Mouse (Mus musculus) mesoderm, embryonic 11.5 days (tissue): ENCODE measurements around the gene Nono.
A peak's percentile ranks its signal among the peaks of the same experiment; 100 is the strongest.

Experiments
- DNase-seq: peaks from one replicate; pipeline ENCODE4 v3.0.0-alpha.2; 2012; ENCODE audit warnings: low read depth, low spot score

The Nono gene

GRCm38 (mm10) chrX:101429142-101429949 is at the start of gene Nono:
Gene Nono (plus strand): TSS chrX:101429318.
- peak; percentile 96 for DNase-seq

DNA sequence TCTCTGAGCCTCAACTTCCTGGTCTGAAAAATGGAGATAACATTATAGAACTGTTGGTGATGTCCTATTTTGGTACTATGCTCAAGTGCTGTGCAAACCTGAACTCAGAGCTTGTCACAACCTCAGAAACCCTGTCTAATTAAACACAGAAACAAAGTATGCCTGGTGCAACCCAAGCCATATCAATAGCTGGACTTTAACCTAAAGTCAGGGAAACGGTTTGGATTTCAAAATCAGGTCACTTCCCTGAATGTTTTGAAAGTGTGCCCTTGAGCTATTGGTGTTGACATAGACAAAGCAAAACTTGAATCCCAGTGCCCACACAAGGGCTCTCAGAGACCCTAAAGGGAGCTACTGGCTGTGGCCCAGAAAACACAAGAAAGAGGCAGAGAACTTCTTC is 49.4 kb upstream of the Nono start:
- no peak for DNase-seq

- no peak for DNase-seq
Observed at GRCm38 (mm10) chrX:101383455-101383854, 45.7 kb upstream of the Nono start.

DNA sequence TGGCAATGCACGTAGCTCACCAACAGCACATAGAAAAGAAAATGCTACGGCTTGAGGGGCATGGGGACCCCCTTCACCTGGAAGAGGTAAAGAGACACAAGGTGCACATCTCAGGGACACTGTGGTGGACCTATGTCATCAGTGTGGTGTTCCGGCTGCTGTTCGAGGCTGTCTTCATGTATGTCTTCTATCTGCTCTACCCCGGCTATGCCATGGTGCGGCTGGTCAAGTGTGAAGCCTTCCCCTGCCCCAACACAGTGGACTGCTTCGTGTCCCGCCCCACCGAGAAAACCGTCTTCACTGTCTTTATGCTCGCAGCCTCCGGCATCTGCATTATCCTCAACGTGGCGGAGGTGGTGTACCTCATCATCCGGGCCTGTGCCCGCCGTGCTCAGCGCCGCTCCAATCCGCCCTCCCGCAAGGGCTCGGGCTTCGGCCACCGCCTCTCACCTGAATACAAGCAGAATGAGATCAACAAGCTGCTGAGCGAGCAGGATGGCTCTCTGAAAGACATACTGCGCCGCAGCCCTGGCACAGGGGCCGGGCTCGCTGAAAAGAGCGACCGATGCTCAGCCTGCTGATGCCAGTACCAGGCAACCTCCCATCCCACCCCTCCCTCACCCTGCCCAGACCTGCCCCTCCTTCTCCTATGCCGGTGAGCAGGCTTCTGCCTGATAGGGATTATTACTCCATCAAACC is 44.5 kb upstream of the Nono start:
- no peak for DNase-seq

DNA sequence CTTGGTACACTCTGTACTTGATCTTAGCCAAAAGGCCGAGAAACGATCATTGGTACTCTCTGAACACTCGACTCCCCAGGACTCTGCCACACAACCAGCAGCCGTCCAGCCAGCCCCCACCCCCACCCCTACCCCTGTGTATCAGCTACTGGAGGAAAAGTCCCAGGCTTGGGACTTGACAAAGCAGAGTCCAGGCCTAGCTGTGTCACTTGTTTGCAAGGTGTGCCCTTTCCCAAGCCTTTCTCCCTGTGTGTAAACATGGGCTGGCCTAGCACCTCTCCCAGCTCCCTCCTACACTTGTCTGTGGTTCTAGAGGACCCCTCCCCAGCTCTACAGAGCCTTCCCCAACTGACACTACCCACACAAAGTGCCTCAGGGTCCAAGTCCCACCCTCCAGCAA is 42.9 kb upstream of the Nono start:
- DNase-seq = no peak

DNA sequence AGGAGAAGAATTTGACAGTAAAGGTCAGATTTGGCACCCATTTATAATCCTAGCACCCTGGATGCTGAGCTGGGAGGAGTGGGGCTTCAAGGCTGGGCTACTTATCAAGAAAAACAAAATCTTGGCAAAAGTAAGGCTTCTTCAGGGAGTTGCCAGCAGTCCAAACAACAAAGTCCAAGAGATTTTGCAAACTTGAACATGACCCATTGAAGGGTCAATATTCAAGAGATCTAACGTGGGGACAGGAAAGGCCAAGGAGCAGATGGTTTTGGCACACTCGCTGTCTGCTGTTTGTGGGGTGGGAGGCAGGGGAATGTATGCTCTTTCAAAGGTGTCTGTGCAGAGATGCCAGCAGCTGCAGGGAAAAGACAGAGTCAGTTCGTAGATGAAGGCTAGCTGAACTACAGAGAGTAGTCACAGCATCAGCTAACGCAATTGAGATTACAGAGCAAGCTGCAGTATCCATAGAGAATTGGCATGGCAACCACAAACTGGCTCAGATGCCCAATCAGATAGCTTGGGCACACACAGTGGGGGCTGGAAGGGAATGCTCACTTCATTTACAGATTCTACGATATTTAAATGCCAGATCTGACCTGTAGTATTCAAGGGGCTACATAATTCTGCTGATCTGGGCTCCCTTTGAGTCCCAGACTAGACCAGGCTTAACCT is 40.1 kb upstream of the Nono start:
- no peak for DNase-seq

DNA sequence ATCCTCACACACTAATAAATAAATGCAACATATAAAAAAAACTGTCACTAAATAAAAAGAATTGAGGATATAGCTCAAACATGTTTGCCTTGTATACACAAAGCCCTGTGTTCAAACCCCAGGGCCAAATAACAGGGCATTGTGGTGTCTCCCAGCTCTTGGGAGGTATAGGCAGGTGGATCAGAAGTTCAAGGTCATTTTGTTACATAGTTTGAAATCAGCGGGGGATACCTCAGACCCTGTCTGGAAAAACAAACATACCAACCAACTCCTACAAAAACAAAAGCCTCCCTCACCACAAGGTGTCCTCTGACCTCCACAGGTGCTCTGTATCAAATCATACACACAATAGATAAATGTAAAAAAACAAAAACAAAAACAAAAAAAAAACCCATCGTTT is 34.8 kb upstream of the Nono start:
- no peak for DNase-seq

GRCm38 (mm10) chrX:101396459-101396858 is 32.7 kb upstream of the Nono start:
- DNase-seq = no peak

DNA sequence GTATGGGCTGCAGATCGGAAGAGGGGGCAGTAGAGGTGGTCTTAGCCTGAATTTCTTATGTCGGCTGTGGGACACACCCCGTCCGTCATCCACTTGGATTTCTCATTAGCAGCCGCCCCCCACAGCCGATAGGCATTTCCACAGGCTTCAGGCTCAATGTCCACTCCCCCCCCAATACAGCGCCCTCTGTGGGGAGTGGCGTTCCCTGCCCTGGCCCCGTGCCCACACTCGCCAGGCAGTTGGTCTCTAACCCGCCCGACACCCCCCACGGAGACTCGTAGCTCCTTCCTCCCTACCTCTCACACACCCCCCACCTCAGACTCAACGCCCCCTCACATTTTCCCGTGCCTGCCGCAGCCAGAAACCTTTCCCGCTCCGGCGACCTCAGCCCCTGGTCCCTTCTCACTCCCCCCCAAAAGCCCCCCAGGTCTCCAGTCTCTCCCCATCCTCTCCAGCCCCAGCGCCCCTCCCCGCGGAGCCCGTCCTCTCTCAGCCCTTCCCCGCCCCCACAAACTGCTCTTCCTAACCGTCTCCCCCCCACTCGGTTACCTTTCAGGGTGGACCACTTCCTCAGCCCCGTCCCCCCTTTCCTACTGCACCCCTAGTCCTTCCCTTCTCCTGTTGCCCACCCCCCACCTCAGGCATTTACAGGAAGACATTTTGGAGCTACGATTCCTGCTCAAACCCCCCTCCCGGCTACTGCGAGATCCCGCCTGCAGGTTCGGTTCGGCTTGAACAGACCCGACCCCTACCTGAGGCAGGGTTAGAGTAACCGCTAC is 10.0 kb upstream of the Nono start:
- peak; percentile 21 for DNase-seq

GRCm38 (mm10) chrX:101419725-101420699 is 9.1 kb upstream of the Nono start:
- peak; percentile 90 for DNase-seq

- no peak for DNase-seq
Observed at GRCm38 (mm10) chrX:101420700-101421095, 8.4 kb upstream of the Nono start, which contains the start of gene Zmym3. Gene Zmym3 (minus strand): TSS chrX:101420849.

- no peak for DNase-seq
Observed at GRCm38 (mm10) chrX:101423462-101423861, 5.7 kb upstream of the Nono start.

DNA sequence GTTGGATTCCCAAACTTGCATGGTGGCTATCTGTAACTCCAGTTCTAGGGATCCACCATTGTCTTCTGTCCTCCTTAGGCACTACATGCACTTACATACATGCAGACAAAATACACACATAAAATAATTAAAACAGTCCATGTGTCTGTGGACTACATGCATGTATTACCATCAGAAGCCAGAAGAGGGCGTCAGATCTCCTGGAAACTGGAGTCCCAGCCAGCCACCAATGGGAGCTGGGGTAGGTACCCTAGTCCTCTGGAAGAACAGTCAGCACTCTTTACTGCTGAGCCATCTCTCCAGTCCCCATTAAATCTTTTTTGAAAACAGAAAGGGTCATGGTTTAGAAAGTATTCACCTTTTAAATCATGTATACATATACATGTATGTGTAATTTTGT is 1.3 kb upstream of the Nono start:
- no peak for DNase-seq

- peak; percentile 19 for DNase-seq
Observed at GRCm38 (mm10) chrX:101428785-101429141, 355 bp upstream of the Nono start.

- peak; percentile 15 for DNase-seq
Observed at GRCm38 (mm10) chrX:101429976-101430375, 858 bp downstream of the Nono start.

- no peak for DNase-seq
Observed at GRCm38 (mm10) chrX:101448886-101449475, 19.9 kb downstream of the Nono start, which contains the start of gene Itgb1bp2. Gene Itgb1bp2 (plus strand): TSS chrX:101449088.

GRCm38 (mm10) chrX:101451147-101451546 is 22.0 kb downstream of the Nono start:
- no peak for DNase-seq

- DNase-seq = no peak
Observed at GRCm38 (mm10) chrX:101451591-101451990, 22.5 kb downstream of the Nono start.

- no peak for DNase-seq
Observed at GRCm38 (mm10) chrX:101472202-101472601, 43.1 kb downstream of the Nono start.
